Mouse (Mus musculus) NIH3T3 (cell line): Measurements from ENCODE around the gene Hist1h1t.
"Not testable (repeated sequence)": the region's sequence is repeated elsewhere in the genome, so short reads cannot be mapped to it uniquely, and the experiment has no call there.

Experiments
- DNase-seq: peaks from one replicate; pipeline ENCODE4 v3.0.0-alpha.2; 2012; ENCODE audit warnings: low read depth

Gene Hist1h1t

DNA sequence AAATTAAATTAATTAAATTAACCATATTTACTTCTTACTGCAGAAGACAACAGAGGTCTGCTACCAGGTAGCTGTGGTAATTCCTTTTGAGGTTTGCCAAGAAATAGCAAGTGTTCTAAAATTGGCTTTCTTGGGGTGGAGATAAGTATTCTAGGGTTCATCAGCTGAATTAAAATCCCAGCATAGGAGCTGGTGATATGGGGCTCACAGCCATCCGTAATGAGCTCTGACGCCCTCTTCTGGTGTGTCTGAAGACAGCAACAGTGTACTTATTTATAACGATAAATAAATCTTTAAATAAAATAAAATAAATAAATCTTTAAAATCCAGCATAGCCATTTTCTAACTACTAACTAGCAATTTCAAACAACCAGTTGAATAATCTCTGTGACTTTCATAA lies 4.2 kb downstream of the Hist1h1t start:
- DNase-seq = no peak

GRCm38 (mm10) chr13:23700786-23701520 lies 5.3 kb downstream of the Hist1h1t start:
- DNase-seq = peak; percentile 85

GRCm38 (mm10) chr13:23702220-23702619 lies 6.6 kb downstream of the Hist1h1t start:
- no peak for DNase-seq

GRCm38 (mm10) chr13:23702801-23703200 lies 7.2 kb downstream of the Hist1h1t start:
- not testable (repeated sequence) for DNase-seq

GRCm38 (mm10) chr13:23705751-23706356 lies 10.2 kb downstream of the Hist1h1t start:
- DNase-seq = no peak

- DNase-seq = no peak
Measured at GRCm38 (mm10) chr13:23706771-23707170, 11.2 kb downstream of the Hist1h1t start.

DNA sequence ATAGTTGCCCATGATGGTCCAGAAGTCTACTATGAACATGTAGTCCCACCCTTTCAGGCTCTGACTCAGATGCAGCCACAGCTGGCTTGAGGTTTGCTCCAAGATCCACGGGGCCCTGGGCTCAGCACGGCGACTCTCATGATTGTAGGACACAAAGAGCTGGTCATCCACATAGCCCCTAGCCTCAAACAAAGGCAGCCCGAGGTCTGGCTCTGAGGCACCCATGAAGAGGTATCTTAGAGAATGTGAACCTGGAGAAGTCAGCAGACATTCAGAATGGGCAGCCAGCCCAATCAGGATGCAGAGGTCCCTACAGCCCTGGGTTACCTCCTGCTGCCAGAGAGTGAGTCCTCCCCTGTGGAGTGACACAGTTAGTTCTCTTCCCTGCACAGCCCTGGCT lies 12.4 kb downstream of the Hist1h1t start:
- DNase-seq = no peak

DNA sequence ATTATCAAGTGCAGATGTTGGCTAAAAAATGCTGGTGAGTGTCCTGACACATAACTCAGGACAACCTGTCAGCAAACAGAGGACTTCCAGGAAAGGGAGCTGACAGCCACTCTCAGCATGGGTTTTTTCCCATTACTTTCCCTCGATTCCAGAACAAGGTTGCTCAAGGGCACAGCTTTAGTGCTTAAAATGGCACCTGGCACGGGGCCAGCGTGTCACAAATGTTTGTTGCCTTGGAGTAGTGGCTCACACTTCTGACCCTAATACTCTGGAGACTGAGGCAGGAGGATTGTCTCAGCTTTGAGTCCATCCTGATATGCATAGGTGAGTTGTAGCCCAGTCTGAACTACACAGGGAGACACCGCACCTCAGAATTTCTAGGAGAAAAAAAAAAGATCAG lies 13.0 kb downstream of the Hist1h1t start:
- DNase-seq = no peak

DNA sequence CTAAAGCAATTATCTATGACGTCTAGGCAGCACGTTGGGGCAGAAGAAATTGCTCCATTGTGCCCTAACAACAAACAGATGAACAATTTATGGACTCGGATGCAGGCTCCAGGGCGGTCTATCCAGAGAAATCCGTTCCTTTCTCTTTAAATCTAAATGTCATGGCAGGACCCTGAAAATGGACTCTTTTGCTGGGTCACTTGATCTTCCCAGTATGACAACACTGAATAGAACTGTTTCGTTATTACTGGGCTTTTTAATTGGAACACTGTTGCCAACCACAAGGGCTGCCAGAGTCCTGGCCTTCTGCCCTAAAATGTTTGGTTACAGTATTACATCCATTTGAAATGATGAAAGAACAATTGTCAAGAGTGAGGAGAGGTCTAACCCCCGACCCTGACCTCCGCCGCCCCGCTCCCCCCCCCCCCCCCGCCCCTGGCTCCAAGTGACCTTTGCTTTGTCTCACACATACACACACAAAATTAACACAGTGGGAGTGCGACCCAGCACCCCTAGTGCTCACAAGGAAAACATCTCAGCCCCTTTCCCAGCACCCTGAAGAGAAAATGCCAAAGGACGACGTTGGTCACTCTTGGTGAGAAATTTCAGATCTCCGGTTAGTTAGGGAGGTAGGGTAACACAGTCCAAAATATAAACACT lies 14.2 kb downstream of the Hist1h1t start:
- peak; percentile 22 for DNase-seq

DNA sequence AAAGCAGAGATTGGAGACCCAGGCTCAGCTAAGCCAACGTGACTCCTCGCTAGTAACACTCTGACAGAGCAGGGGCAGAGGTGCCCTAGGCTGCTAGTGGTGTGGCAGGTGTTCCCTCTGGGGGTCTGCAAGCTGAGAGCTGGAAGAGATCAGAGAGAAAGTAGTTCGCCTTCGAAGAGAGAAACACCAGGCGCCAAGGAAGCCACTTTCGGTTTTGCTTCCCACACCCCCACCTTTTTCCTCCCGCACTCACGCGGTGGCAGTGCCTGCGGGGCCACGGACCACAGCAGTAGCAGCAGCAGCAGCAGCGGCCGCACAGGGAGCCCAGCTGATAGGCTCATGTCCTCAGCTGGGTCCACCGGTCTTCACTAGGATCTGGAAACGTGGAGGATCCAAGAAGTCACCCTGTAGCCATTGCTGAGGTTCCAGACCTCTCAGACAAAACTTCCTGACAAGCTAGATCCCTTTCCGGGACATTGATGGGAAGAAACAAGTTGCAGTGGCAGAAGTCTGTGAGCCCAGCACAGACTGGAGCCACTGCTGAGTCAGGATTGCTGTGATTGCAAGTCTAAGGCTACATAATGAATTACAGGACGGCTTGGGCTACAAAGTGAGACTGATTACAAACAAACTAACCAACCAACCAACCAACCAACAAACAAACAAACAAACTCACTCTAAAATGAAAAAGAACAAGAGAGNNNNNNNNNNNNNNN lies 14.9 kb downstream of the Hist1h1t start, which contains the start of gene Hfe:
Gene Hfe (minus strand): TSS at position 481 of the 716 bp plus-strand sequence.
- peak; percentile 46 for DNase-seq

- no peak for DNase-seq
Measured at GRCm38 (mm10) chr13:23716261-23717042, 20.8 kb downstream of the Hist1h1t start.

DNA sequence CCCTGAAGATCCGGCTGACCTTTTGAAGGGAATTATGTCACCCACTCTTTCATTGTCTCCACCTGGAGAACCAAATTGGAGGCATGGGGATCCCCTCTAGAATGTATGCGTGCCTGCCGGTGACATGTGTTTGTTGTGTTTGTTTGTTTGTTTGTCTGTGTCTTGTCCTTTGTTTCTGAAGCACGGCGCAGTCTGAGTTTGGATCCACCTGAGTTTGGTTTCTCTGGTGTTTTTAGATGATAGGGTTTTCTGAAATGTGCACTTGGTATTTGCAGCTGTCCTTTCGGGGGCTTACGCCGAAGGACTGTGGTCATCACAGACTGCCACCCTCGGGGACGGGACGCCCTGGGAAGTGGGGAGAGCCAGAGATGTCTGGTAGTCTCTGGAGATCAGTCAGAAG lies 21.6 kb downstream of the Hist1h1t start:
- DNase-seq = no peak

GRCm38 (mm10) chr13:23717593-23718245 lies 22.1 kb downstream of the Hist1h1t start:
- DNase-seq = not testable (repeated sequence)

GRCm38 (mm10) chr13:23724239-23724638 lies 28.6 kb downstream of the Hist1h1t start:
- DNase-seq = no peak

DNA sequence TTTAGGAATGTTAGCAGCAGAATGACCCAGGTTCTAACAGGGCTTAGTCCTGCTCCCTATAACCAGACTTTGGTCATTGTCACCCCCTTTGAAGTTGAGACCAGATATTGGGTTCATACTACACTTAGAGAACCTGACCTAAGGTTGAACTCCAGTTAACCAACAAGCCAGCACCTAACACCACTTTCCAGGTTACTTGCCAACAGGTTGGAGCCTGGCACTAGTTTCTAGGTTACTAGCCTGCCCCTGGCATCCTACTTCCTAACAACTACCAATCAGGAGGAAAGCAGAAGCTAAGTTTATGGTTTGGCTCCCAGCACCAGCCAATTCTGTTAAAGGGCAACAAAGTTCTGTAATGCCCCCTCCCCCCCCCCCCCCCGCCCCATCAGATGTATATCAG lies 29.6 kb downstream of the Hist1h1t start:
- DNase-seq = no peak

DNA sequence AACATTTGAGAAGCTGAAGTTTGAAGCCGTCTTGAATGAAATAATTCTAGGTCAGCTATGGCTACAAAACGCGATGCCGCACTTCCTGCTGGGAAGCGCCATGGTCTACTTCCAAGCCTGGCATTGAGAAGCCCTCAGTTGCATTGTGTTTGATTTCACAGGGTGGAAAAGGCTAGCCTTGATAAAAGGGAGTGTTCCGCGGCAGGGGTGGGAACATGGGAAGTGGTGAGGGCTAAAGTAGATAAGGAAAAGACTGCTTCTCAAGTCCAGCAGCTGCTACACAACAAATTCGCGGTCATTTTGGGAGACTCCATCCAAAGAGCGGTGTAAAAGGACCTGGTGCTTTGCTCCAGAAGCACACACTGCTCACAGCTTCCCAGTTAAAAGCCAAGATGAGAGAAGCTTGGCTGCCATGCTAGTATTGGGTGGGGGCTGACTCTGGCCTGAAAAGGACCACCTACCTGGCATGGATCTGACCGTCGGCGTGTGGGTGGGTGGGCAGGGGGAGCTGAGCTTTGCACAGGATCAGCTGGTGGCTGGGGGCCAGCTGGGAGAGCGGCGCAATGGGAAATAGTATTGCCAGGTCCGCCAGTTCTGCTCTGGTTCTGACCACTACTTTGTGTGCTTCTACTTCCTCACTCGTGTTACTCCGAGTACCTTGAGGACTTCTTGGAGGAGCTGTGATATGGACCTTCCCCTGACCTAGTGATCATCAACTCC lies 33.0 kb downstream of the Hist1h1t start:
- no peak for DNase-seq

GRCm38 (mm10) chr13:23729192-23729525 lies 33.5 kb downstream of the Hist1h1t start:
- no peak for DNase-seq

DNA sequence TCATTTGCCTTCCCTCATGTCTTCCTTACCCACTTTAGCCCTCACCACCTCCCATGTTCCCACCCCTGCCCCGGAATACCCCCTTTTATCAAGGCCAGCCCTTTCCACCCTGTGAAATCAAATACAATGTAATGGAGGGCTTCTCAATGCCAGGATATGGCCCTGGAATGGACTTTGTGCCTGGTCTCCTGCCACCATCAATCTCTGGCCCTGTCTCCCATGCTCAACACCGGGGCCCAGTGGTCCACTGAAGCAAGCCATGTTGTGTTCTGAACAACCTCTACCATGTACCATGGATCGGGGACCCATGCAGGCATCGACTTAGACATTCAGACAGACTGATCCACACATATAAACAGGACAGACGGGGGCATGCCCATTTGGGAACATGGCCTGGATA lies 34.1 kb downstream of the Hist1h1t start:
- no peak for DNase-seq

DNA sequence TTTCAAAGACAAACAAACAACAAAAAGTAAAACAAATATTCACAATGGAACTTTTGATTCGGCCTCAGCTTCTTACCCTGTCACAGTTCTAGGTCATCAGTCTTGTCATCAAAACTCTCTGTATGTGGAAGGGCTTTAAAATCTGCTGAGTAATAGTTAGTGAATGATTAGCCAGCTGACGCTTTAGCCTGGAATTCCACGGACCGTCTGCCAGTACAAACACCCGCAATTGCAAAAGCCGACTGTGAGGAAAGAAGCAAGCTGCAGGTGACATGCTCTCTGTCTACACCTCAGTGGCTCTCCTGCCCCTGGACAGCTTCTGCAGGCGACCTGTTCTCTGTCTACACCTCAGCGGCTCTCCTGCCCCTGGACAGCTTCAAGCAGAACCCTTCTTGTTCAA lies 34.9 kb downstream of the Hist1h1t start:
- DNase-seq = no peak

DNA sequence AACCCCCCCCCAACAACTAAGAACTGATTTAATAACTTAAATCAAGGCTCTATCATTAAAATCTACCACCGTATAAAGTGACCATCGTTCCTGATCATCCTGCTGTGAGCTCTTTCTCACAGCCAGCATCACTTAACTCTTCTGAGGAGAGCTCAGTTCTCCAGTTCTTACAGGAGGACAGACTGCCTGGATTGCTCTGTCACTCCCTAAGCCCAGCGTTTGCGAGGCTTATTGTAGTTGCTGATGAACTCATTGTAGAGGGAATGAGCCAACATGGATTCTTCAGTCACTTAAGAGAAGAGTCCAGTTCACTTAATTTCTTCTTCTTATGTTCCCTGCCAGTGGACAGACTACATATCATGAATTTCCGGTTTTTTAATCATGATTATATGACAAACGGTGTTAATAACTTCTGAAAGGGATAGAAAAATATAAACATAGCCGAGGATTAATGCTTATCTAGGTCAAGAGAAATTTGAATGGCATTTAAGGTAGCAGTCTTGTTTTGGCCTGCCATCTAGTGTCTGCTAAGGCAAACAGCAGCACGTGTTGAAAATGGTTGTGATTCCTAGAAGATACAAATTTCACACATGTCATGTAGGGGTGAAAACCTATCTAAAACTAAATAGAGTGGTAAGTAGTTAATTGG lies 36.7 kb downstream of the Hist1h1t start:
- DNase-seq = peak; percentile 63
